Mouse (Mus musculus) liver, adult 10 weeks (tissue): ENCODE data around the gene Gm11096. TPM values are rescaled to one million over a fixed set of nuclear protein-coding genes. Genes with fewer than 3 reads are reported as not detected.

Source experiments
- polyA plus RNA-seq: library from polyadenylated mRNA; stranded (reverse); fragments of 350-450 nt; fragmentation: Illumina TruSeq; extraction: RNeasy Lipid Tissue Mini Kit (QIAGEN cat#74804); gene quantifications from one replicate; pipeline ENCODE4 v1.2.3, GENCODE M21; 2014; ENCODE audit warnings: low read depth, low replicate concordance

Gene Gm11096
- not detected for polyA plus RNA-seq

DNA sequence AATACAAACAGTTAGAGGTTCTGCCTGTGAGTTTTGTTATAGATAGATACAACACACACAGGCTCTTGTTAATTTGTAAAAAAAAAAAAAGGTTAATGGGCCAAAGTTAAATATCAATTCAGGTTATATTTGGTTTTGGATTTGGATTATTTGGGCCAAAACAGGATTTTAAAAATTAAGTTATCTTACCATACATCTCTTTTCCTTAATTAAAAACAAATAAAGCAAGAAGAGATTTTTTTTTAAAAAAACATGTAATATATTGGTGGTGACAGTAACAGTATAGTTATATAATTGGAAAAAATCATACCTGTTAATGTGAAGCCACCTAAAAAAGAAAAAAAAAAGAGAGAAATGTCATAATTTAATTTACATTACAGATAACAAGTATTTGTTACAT, at the start of gene Gm11096:
Gene Gm11096 (plus strand): TSS at position 301 of the 400 bp plus-strand sequence.

